Mouse (Mus musculus) MEL (cell line): ENCODE data around the gene Col26a1. TPM values are rescaled to one million over a fixed set of nuclear protein-coding genes. Genes with fewer than 3 reads are reported as not detected.

Source experiments
- DNase-seq: peaks from one replicate; pipeline ENCODE4 v3.0.0; 2011; ENCODE audit warnings: low read depth, low spot score
- H3K27ac ChIP-seq: 2 replicates; pipeline ENCODE4 v1.5.1; 2012; ENCODE audit warnings: low read depth, mild to moderate bottlenecking, control low read depth, low read length, moderate library complexity; ENCODE audit not compliant: control insufficient read depth
- H3K27me3 ChIP-seq, 2 experiments: fragments of 150-350 bp in 1 of 2; sonication (generic) in 1 of 2; 2 replicates each; pipeline ENCODE4 v1.6.1; 2012; ENCODE audit warnings: low read length in 2 of 2, mild to moderate bottlenecking in 2 of 2, improper control_type of control experiment in 1 of 2, moderate library complexity in 1 of 2; ENCODE audit not compliant: insufficient read depth in 2 of 2, control insufficient read depth in 1 of 2
- H3K36me3 ChIP-seq, 2 experiments: 2 replicates each; pipeline ENCODE4 v1.6.1; 2012 to 2014; ENCODE audit warnings: low read length in 2 of 2, improper control_type of control experiment in 1 of 2, inconsistent platforms in 1 of 2, mild to moderate bottlenecking in 1 of 2; ENCODE audit not compliant: insufficient read depth in 2 of 2, control insufficient read depth in 1 of 2
- H3K4me1 ChIP-seq, 2 experiments: fragments of 150-350 bp in 1 of 2; sonication (generic) in 1 of 2; 2 replicates each; pipeline ENCODE4 v1.6.1; 2012; ENCODE audit warnings: low read length in 2 of 2, improper control_type of control experiment in 1 of 2, mild to moderate bottlenecking in 1 of 2; ENCODE audit not compliant: insufficient read depth in 2 of 2, control insufficient read depth in 1 of 2
- H3K4me3 ChIP-seq, 2 experiments: fragments of 150-350 bp in 1 of 2; sonication (generic) in 1 of 2; 2 replicates each; pipeline ENCODE4 v1.5.1; 2012; ENCODE audit warnings: low read depth in 2 of 2, low read length in 2 of 2, mild to moderate bottlenecking in 2 of 2, moderate library complexity in 2 of 2, control low read depth in 1 of 2, improper control_type of control experiment in 1 of 2; ENCODE audit not compliant: control insufficient read depth in 1 of 2, insufficient read depth in 1 of 2
- H3K79me2 ChIP-seq: 2 replicates; pipeline ENCODE4 v1.6.1; 2012; ENCODE audit warnings: mild to moderate bottlenecking, low read length, moderate library complexity; ENCODE audit not compliant: control insufficient read depth, poor library complexity, insufficient read depth
- H3K9ac ChIP-seq: 2 replicates; pipeline ENCODE4 v1.6.1; 2012; ENCODE audit warnings: low read depth, mild to moderate bottlenecking, control low read depth, low read length, moderate library complexity; ENCODE audit not compliant: control insufficient read depth, poor library complexity, severe bottlenecking
- H3K9me3 ChIP-seq: fragments of 150-350 bp; sonication (generic); replicated peaks from 2 replicates; pipeline ENCODE4 v1.6.1; 2012; ENCODE audit warnings: mild to moderate bottlenecking, low read length, improper control_type of control experiment, moderate library complexity; ENCODE audit not compliant: insufficient read depth
- E2F4 ChIP-seq: IDR thresholded peaks from 2 replicates; pipeline ENCODE4 v1.6.1; 2011; ENCODE audit warnings: low read depth, low read length, improper control_type of control experiment, borderline replicate concordance
- EP300 ChIP-seq, 2 experiments: IDR thresholded peaks; 2 replicates each; pipeline ENCODE4 v1.6.1; 2011; ENCODE audit warnings: improper control_type of control experiment in 2 of 2, low read length in 2 of 2, low read depth in 1 of 2, mild to moderate bottlenecking in 1 of 2
- HCFC1 ChIP-seq: IDR thresholded peaks from 2 replicates; pipeline ENCODE4 v1.6.1; 2012; ENCODE audit warnings: low read depth, mild to moderate bottlenecking, inconsistent platforms, low read length, improper control_type of control experiment, moderate library complexity
- JUND ChIP-seq: IDR thresholded peaks from 2 replicates; pipeline ENCODE4 v1.6.1; 2011; ENCODE audit warnings: low read depth, mild to moderate bottlenecking, improper control_type of control experiment, low read length
- MAX ChIP-seq: IDR thresholded peaks from 2 replicates; pipeline ENCODE4 v1.6.1; 2011; ENCODE audit warnings: low read length, improper control_type of control experiment
- MAZ ChIP-seq: IDR thresholded peaks from 2 replicates; pipeline ENCODE4 v1.6.1; 2012; ENCODE audit warnings: low read depth, mild to moderate bottlenecking, inconsistent platforms, low read length, improper control_type of control experiment
- MEF2A ChIP-seq: IDR thresholded peaks from 2 replicates; pipeline ENCODE4 v1.6.1; 2014; ENCODE audit warnings: low read depth, mild to moderate bottlenecking, inconsistent platforms, low read length, improper control_type of control experiment; ENCODE audit not compliant: poor library complexity, insufficient replicate concordance, severe bottlenecking; ENCODE audit errors: extremely low read depth
- MXI1 ChIP-seq: IDR thresholded peaks from 2 replicates; pipeline ENCODE4 v1.6.1; 2011; ENCODE audit warnings: mild to moderate bottlenecking, low read depth, low read length, improper control_type of control experiment
- MYB ChIP-seq: IDR thresholded peaks from 2 replicates; pipeline ENCODE4 v1.6.1; 2011; ENCODE audit warnings: mild to moderate bottlenecking, low read depth, low read length, improper control_type of control experiment
- NRF1 ChIP-seq: IDR thresholded peaks from 2 replicates; pipeline ENCODE4 v1.6.1; 2014; ENCODE audit warnings: low read depth, mild to moderate bottlenecking, inconsistent platforms, low read length, improper control_type of control experiment, moderate library complexity; ENCODE audit not compliant: poor library complexity, insufficient read depth, severe bottlenecking
- POLR2A ChIP-seq, 2 experiments: IDR thresholded peaks; 2 replicates each; pipeline ENCODE4 v1.6.1; 2011 to 2012; ENCODE audit warnings: low read length in 2 of 2, mild to moderate bottlenecking in 2 of 2, control low read depth in 1 of 2, improper control_type of control experiment in 1 of 2, low read depth in 1 of 2, moderate library complexity in 1 of 2; ENCODE audit not compliant: control insufficient read depth in 1 of 2, insufficient read depth in 1 of 2, poor library complexity in 1 of 2
- POLR2AphosphoS2 ChIP-seq: IDR thresholded peaks from 2 replicates; pipeline ENCODE4 v1.6.1; 2011; ENCODE audit warnings: low read length, improper control_type of control experiment
- POLR2AphosphoS5 ChIP-seq: IDR thresholded peaks from 2 replicates; pipeline ENCODE4 v1.6.1; 2012; ENCODE audit warnings: low read depth, borderline replicate concordance, mild to moderate bottlenecking, inconsistent platforms, low read length, moderate library complexity, mixed read lengths
- RCOR1 ChIP-seq: IDR thresholded peaks from 2 replicates; pipeline ENCODE4 v1.6.1; 2012; ENCODE audit warnings: low read depth, mild to moderate bottlenecking, inconsistent platforms, low read length, improper control_type of control experiment
- TBP ChIP-seq: IDR thresholded peaks from 2 replicates; pipeline ENCODE4 v1.8.0; 2011; ENCODE audit warnings: low read depth, low read length, improper control_type of control experiment
- UBTF ChIP-seq: IDR thresholded peaks from 2 replicates; pipeline ENCODE4 v1.6.1; 2012; ENCODE audit warnings: low read depth, mild to moderate bottlenecking, inconsistent platforms, low read length, improper control_type of control experiment, moderate library complexity, borderline replicate concordance; ENCODE audit not compliant: insufficient read depth
- USF2 ChIP-seq, 2 experiments: IDR thresholded peaks; 2 replicates each; pipeline ENCODE4 v1.6.1; 2011 to 2012; ENCODE audit warnings: improper control_type of control experiment in 2 of 2, low read length in 2 of 2, borderline replicate concordance in 1 of 2, inconsistent platforms in 1 of 2, low read depth in 1 of 2, mild to moderate bottlenecking in 1 of 2; ENCODE audit not compliant: insufficient read depth in 1 of 2
- ZC3H11A ChIP-seq: IDR thresholded peaks from 2 replicates; pipeline ENCODE4 v1.6.1; 2012; ENCODE audit warnings: low read depth, mild to moderate bottlenecking, inconsistent platforms, low read length, improper control_type of control experiment
- ZKSCAN1 ChIP-seq: IDR thresholded peaks from 2 replicates; pipeline ENCODE4 v1.6.1; 2012; ENCODE audit warnings: low read depth, mild to moderate bottlenecking, inconsistent platforms, low read length, improper control_type of control experiment, moderate library complexity
- ZNF384 ChIP-seq: IDR thresholded peaks from 2 replicates; pipeline ENCODE4 v1.6.1; 2012; ENCODE audit warnings: low read depth, mild to moderate bottlenecking, inconsistent platforms, low read length, improper control_type of control experiment
- polyA plus RNA-seq, 2 experiments: library from polyadenylated mRNA; stranded (reverse) in 1 of 2; unstranded in 1 of 2; fragments of >175 nt in 1 of 2; fragments of >200 nt in 1 of 2; gene quantifications; 2 replicates each; pipeline versions ENCODE4 v1.2.1 to v1.2.4; 2012; ENCODE audit warnings: low replicate concordance in 2 of 2, low read depth in 1 of 2; ENCODE audit not compliant: insufficient read length in 2 of 2, insufficient read depth in 1 of 2, missing spikeins in 1 of 2
- total RNA-seq: library from RNA; depleted of rRNA; stranded (reverse); fragments of 300-350 nt; gene quantifications from 2 replicates; pipeline ENCODE4 v1.2.3, GENCODE M21; 2012

Col26a1 gene
- total and polyA plus RNA-seq, 3 experiments = not detected

GRCm38 (mm10) chr5:136804246-136804645 is 78.8 kb downstream of the Col26a1 start:
- Histone ChIP-seq H3K4me1 (no peaks in the 10 kb centered on the region), H3K27ac (no peak overlapping the region), H3K9ac (no peak overlapping the region), H3K9me3 (no peaks in the 10 kb centered on the region), H3K79me2 (no peaks in the 10 kb centered on the region), H3K4me3 (no peak overlapping the region), H3K27me3 (no peaks in the 10 kb centered on the region)
- TF ChIP-seq ZNF384 = no peak
- TF ChIP-seq UBTF = no peak
- TF ChIP-seq JUND = no peak
- TF ChIP-seq TBP = no peak
- no peak for TF ChIP-seq POLR2A (IDR thresholded peaks at IDR 0.05; ENCODE audit: control insufficient read depth in 1 of 2, insufficient read depth in 1 of 2, low read depth in 1 of 2, low read length in 2 of 2, poor library complexity in 1 of 2)
- no peak for TF ChIP-seq NRF1
- no peak for TF ChIP-seq POLR2AphosphoS2
- no peak for TF ChIP-seq EP300 (IDR thresholded peaks at IDR 0.05; ENCODE audit: low read depth in 1 of 2, low read length in 2 of 2)
- TF ChIP-seq RCOR1 = no peak
- TF ChIP-seq USF2 (IDR thresholded peaks at IDR 0.05; ENCODE audit: borderline replicate concordance in 1 of 2, insufficient read depth in 1 of 2, low read depth in 1 of 2, low read length in 2 of 2) = no peak
- no peak for TF ChIP-seq ZC3H11A
- no peak for TF ChIP-seq MAZ
- TF ChIP-seq MYB = no peak
- no peak for TF ChIP-seq E2F4
- TF ChIP-seq MEF2A = no peak
- TF ChIP-seq POLR2AphosphoS5 = no peak
- TF ChIP-seq MXI1 = no peak
- TF ChIP-seq HCFC1 = no peak
- TF ChIP-seq, all 39 proteins: peak for 0
- H3K36me3 ChIP-seq = no peaks in the 10 kb centered on the region
- DNase-seq = no peak

GRCm38 (mm10) chr5:136802732-136803131 is 80.3 kb downstream of the Col26a1 start:
- Histone ChIP-seq H3K27me3 (no peaks in the 10 kb centered on the region), H3K27ac (no peak overlapping the region), H3K79me2 (no peaks in the 10 kb centered on the region), H3K9ac (no peak overlapping the region), H3K36me3 (no peaks in the 10 kb centered on the region), H3K9me3 (no peaks in the 10 kb centered on the region), H3K4me1 (no peaks in the 10 kb centered on the region), H3K4me3 (no peak overlapping the region)
- TF ChIP-seq MAX (no peak), POLR2A (IDR thresholded peaks at IDR 0.05; ENCODE audit: control insufficient read depth in 1 of 2, insufficient read depth in 1 of 2, low read depth in 1 of 2, low read length in 2 of 2, poor library complexity in 1 of 2) (no peak), ZKSCAN1 (no peak), ZC3H11A (no peak)
- no peak for DNase-seq
